Mouse (Mus musculus): ENCODE results near the gene Dnmt1.

The Dnmt1 gene

GRCm38 (mm10) chr9:20909948-20910347 is 49.7 kb downstream of the Dnmt1 start:
- DNase-seq, result no peak

DNA sequence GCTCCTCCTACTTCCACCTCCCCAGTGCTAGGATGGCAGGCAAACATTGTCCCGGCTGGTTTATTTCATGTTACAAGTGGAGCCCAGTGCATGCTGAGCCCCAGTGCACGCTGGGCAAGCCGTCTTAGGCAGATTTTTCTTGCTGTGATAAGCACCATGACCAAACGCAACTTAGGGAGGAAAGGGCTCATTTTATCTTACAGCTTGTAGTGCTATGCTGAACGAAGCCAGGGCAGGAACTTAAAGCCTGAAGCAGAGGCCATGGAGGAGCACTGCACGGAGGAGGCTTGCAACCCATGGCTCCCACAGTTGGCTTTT is 57.6 kb downstream of the Dnmt1 start:
- DNase-seq, result no peak

DNA sequence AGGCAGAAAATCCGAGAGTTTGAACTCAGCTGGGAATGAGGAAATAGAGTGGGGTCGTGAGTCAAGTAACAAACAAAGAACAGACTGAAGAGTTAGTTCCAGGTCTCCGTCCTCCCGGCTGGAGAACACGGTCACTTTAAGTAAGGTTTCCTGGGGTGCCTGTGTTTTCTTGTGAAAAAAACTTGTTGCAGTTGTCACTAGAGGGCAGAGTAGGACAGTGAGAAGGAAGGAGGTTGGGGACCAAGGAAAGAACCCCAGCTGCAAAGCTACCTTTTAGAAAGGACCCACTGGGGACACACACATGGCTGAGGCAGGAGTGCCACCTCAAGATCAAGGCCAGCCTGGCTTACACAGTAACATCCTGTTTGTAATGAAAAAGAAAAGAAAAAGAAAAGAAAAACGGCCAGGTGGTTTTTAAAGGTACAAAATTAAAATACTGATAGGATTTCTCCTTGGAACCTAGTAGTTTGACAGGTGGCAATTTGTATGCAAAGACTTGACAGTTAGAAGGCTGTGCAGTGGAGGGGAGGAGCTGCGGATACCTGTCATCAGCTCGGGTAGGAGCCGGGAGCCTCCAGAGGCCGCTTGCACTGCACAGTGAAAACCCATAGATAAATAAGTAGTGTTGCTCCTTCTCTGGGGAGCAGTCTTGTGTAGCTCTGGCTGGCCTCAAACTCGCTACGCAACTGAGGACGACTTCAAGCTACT is 58.1 kb downstream of the Dnmt1 start:
- DNase-seq, result peak; percentile 57

DNA sequence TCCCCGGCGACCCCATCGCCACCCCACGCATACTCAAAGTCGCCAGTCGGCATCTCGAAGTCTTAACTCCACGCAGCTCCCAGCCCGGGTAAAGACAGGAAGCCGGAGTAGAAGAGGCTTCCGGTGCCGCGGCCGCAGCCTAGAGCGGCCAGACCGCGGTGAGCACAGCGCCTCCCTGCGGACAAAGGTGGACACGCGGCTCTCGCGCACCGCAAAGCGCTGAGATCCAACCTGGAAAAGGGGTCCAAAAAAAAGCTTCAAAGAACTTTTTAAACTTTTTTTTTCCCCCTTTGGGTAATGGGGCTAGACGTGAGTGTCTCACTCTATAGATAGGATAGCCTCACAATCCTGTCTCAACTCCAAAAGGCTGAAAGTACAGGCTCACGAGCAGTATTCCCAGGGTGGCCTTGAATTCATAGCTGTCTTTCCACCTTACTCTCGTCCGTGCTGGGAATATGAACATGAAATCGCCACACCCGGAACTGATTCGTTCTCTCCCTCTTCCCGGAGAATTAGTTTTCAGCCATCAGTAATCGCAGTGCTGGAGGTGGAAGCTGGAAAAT is 61.1 kb downstream of the Dnmt1 start, which contains the start of gene Eif3g:
Gene Eif3g, minus strand, starts transcription at position 113 of the 563 bp plus-strand sequence.
- peak; percentile 84 for DNase-seq

DNA sequence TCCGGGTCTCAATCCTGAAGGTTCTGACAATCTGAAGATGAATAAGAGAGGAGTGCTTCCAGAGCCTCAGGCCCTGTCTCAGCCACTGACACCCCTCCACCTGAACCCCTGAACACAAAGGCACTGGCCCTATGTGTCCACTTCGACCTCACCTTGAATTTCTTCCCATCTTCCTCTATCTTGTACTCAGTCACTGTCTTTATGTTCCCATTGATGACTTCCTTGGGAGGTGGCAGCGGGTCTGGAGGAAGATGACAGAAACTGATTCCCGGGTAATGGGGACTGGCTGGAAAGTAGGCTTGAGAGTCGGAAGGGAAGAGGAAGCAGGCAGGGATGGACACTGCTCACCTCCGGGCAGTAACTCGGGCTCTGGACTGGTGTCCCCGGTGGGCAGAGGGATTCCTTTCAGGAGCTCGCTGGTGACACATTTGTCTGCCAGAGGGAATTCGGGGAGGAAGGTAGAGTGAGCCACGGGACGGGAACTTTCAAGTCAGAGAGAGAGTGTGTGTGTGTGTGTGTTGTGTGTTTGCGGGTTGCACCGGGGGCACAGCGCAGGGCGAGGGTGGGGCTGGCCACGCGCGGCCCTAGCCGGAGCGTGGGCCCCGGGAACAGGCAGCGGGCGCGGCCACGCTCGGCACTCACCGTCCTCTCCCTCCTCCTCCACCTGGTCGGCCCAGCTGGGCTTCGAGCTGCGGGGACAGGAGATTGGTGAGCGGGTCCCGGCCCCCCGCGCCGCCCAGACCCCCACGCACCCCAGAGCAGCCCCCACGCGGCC is 61.8 kb downstream of the Dnmt1 start:
- no peak for DNase-seq

GRCm38 (mm10) chr9:20895382-20895781 is 64.3 kb downstream of the Dnmt1 start:
- no peak for DNase-seq

DNA sequence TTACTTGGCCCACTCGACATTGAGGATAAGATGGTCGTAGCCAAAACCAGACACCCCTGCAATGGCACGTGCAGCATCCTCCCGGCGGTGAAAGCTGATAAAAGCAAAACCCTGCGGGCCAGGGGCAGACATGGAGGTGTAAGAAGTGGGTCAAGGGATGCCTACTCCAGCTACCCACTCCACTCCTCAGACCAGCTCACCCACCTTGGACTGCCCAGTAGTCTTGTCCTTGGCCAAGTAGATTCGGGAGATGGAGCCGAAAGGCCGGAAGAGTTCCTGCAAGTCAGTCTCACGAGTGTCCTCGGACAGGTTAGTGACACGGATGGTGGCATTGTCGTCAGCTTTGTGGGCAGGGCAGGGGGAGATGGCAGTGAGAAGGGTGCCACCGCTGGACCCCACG is 65.1 kb downstream of the Dnmt1 start:
- no peak for DNase-seq

- DNase-seq, result no peak
Measured at GRCm38 (mm10) chr9:20893590-20894343, 65.9 kb downstream of the Dnmt1 start.

GRCm38 (mm10) chr9:20893069-20893468 is 66.6 kb downstream of the Dnmt1 start:
- no peak for DNase-seq

DNA sequence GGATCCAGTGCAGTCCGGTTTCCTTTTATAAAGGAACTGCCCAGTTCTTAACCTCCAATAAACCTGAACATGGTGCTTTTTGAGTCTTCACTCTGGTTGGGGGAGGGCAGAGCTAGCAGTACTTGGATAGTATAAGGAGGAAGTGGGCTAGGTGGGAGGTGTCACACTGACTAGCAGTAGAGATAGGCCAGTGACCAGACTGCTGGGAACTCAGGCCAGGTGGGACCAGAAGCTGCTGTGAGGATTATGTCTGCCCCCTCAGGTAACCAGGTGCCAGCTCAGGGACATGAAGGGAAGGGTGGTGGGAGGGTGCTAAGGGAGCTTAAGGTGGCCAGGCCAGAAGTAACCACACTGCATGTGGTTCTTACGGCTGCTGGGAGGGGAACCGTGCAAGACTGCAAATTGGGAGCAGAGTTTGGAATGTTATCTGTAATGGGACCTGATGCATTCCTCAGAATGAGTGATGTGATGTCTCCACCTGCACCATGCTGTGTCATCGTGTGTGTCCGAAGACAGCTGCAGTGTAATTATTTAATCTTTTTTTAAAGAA is 67.5 kb downstream of the Dnmt1 start:
- no peak for DNase-seq

DNA sequence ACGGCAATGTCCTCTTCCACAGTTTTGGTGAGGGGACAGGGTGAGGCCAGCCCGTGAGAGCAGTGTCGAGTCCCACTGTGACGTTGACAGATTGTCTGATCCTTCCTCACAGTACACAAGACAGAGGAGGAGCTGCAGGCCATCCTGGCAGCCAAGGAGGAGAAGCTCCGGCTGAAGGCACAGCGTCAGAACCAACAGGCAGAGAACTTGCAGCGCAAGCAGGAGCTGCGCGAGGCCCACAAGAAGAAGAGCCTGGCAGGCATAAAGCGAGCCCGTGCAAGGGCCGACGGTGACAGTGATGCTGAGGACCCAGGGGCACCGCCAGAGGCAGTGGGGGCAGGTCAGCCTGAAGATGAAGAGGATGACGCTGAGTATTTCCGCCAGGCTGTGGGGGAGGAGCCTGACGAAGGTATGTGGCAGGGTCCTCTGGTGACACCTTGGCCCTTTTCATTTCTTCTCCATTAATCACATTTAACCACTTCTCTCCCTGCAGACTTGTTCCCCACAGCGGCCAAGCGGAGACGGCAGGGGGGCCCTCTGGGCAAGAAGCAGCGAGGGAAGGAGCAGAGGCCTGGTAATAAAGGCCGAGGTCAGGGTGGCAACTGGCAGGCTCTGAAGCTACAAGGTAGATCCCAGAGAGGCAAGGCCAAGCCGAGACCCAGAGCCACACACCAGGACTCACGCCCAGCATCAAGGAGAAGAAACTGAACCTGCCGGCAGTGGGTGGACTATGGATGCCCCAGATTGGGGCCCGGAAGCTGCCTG is 68.2 kb downstream of the Dnmt1 start:
- DNase-seq, result no peak

DNA sequence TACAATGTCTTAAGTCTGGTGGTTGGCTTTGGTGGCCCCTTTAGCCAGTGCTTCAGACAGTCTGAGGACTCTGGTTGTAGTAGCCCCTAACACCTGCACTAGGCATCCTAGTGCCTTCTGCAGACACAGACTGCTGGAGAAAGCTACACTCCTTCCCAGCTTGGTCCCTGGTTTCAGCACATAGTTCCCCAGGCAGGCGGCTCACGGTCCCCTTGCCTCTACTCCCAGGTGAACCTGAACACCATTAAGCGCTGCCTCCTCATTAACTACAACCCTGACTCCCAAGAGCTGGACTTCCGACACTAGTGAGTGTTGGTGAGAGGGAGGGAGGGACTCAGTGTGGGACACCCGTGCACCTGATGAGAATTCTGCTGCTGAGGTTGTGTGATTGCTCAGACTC is 69.3 kb downstream of the Dnmt1 start:
- no peak for DNase-seq

GRCm38 (mm10) chr9:20889185-20890141 is 70.2 kb downstream of the Dnmt1 start:
- DNase-seq, result no peak

DNA sequence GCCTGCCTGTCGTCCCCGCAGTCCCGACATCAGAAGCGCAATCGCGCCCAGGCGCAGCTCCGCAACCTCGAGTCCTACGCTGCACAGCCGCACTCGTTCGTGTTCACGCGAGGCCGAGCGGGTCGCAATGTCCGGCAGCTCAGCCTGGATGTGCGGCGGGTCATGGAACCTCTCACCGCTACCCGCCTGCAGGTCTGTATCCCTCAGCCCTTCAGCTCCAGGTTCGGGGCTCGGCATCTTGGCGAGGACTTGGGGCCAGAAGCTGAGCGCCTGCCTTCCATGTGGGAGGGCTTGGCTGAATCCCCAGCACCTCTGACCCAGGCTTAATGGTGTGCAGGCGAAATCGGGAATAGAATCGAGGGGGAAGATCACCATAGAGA is 71.3 kb downstream of the Dnmt1 start:
- no peak for DNase-seq

- DNase-seq, result peak; percentile 93
Measured at GRCm38 (mm10) chr9:20887704-20888385, 71.8 kb downstream of the Dnmt1 start, which contains the start of gene Ppan. Gene Ppan, plus strand, starts transcription at chr9:20888175.

DNA sequence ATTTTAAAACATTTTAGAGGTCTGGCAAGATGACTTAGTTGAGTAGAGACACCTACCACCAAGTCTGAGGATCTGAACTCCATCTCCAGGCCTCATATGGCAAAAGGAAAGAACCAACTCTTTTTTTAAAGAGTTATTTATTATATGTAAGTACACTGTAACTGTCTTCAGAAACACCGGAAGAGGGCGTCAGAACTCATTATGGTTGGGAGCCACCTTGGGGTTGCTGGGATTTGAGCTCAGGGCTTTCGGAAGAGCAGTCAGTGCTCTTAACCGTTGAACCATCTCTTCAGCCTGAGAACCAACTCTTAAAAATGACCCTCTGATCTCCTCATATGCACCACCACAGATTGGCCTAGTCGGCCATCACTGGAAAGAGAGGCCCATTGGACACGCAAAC is 72.5 kb downstream of the Dnmt1 start:
- no peak for DNase-seq

DNA sequence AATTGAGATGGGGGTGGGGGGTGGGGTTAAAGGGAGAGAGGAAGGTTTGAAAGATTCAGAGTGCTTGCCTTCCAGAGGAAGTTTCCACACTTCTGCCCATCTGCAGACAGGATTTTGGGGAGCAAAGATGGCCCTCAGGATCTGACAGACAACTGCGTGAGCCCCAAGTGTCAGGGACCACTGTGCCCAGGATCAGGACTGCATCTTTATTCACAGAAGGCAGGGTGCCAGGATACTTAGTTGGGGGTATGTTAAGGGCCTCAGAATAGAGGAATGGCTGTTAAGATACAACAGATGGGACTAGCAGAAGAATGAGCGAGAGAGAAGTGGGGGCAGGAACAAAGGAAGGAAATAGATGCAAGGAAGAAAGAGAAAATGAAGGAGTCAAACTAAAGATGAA is 73.1 kb downstream of the Dnmt1 start:
- no peak for DNase-seq

- DNase-seq, result no peak
Measured at GRCm38 (mm10) chr9:20879097-20879792, 80.4 kb downstream of the Dnmt1 start, which contains the start of gene Angptl6. Gene Angptl6, minus strand, starts transcription at chr9:20879727.

DNA sequence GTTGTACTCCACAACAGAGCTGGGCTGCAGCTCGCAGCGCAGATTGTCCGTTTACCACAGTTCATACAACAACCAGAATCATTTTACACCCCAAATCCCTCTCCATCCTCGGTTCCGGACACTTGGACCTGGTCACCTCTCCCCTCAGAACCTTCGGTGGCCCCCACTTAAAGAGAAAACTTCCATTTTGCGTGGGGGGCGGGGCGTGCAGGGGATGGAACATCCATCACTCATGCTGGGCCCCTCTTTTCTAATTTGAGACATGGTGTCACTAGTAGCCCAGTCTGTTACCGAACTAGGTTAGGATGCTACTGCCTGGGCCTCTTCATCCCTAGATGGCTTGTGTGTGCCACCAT is 81.0 kb downstream of the Dnmt1 start:
- DNase-seq, result no peak

Measured in thymus, postnatal 25 days (tissue).